Mouse (Mus musculus) forebrain, postnatal 0 days (tissue): ENCODE results near the gene Hoxc10. TPM values are rescaled to one million over a fixed set of nuclear protein-coding genes. Genes with fewer than 3 reads are reported as not detected.

Source experiments
- ATAC-seq: fragments of 200-750 bp; cut with Nextera tagmentation; 2 replicates; pipeline ENCODE4 v1.8.0; 2017; ENCODE audit warnings: mild to moderate bottlenecking, moderate library complexity
- DNase-seq: peaks from one replicate; pipeline ENCODE4 v3.0.0-alpha.2; 2015
- H3K27ac ChIP-seq: fragments of 300-500 bp; sonication (generic); 2 replicates; pipeline ENCODE4 v1.5.1; 2014; ENCODE audit warnings: low read depth, mild to moderate bottlenecking, antibody characterized with exemption, low read length, moderate library complexity, mixed read lengths
- H3K27me3 ChIP-seq: fragments of 300-500 bp; sonication (generic); 2 replicates; pipeline ENCODE4 v1.6.1; 2014; ENCODE audit warnings: mild to moderate bottlenecking, low read length, mixed read lengths; ENCODE audit not compliant: insufficient read depth
- H3K36me3 ChIP-seq: fragments of 300-500 bp; sonication (generic); 2 replicates; pipeline ENCODE4 v1.6.1; 2014; ENCODE audit warnings: mild to moderate bottlenecking, moderate library complexity; ENCODE audit not compliant: insufficient read depth
- H3K4me1 ChIP-seq: fragments of 300-500 bp; sonication (generic); 2 replicates; pipeline ENCODE4 v1.6.1; 2014; ENCODE audit warnings: antibody characterized with exemption; ENCODE audit not compliant: insufficient read depth
- H3K4me2 ChIP-seq: fragments of 300-500 bp; sonication (generic); 2 replicates; pipeline ENCODE4 v1.6.1; 2014; ENCODE audit warnings: low read depth, mild to moderate bottlenecking, moderate library complexity
- H3K4me3 ChIP-seq: fragments of 300-500 bp; sonication (generic); 2 replicates; pipeline ENCODE4 v1.5.1; 2014; ENCODE audit warnings: low read depth, low read length, mixed read lengths
- H3K9ac ChIP-seq: fragments of 300-500 bp; sonication (generic); 2 replicates; pipeline ENCODE4 v1.6.1; 2014; ENCODE audit warnings: mild to moderate bottlenecking
- H3K9me3 ChIP-seq: fragments of 300-500 bp; sonication (generic); 2 replicates; pipeline ENCODE4 v1.6.1; 2016; ENCODE audit warnings: low read length
- CTCF ChIP-seq: sonication (generic); IDR thresholded peaks from 2 replicates; pipeline ENCODE4 v1.5.1; 2016; ENCODE audit warnings: antibody characterized with exemption, control low read depth, low read depth
- WGBS: fragments of 180-500 bp; shearing (Covaris S2); extraction: QIAGEN DNeasy Blood & Tissue Kit; methylation state at CpG from one replicate; pipeline ENCODE4 v1.1.7; 2014; 5-methylcytosine and 5-hydroxymethylcytosine counted together
- polyA plus RNA-seq: library from polyadenylated mRNA; unstranded; fragments of >200 nt; fragmentation: Nextera tagmentation; extraction: Ambion mirVana; gene quantifications from 2 replicates; pipeline ENCODE4 v1.2.1, GENCODE M21; 2015
- total RNA-seq: library from RNA; depleted of rRNA; stranded (reverse); fragments of >200 nt; gene quantifications from 2 replicates; pipeline ENCODE4 v1.2.3, GENCODE M21; 2014

Gene Hoxc10
- total and polyA plus RNA-seq, 2 experiments from 2014 or later, result not detected

- ATAC-seq (no peak), DNase-seq (no peak)
- Histone ChIP-seq H3K27ac (no peak overlapping the region), H3K4me2 (no peak overlapping the region), H3K9me3 (no peaks in the 10 kb centered on the region), H3K27me3 (peaks cover 95% of the 10 kb centered on the region), H3K36me3 (no peaks in the 10 kb centered on the region), H3K4me3 (no peak overlapping the region), H3K4me1 (no peaks in the 10 kb centered on the region), H3K9ac (no peak overlapping the region)
- under 1% methylated on average over 28 of the region's 28 CpGs for WGBS
- no peak for TF ChIP-seq CTCF
Measured at GRCm38 (mm10) chr15:102955007-102955382, 11.6 kb upstream of the Hoxc10 start.

GRCm38 (mm10) chr15:102955833-102956640, 10.6 kb upstream of the Hoxc10 start:
- no peak for TF ChIP-seq CTCF
- no peak for ATAC-seq
- no peak overlapping the region for H3K4me3 ChIP-seq
- no peak for DNase-seq
- no peaks in the 10 kb centered on the region for H3K36me3 ChIP-seq
- no peak overlapping the region for H3K27ac ChIP-seq
- H3K9ac ChIP-seq, result no peak overlapping the region
- H3K9me3 ChIP-seq, result no peaks in the 10 kb centered on the region
- 1% methylated on average over 40 of the region's 40 CpGs for WGBS
- H3K27me3 ChIP-seq, result peaks cover 95% of the 10 kb centered on the region
- no peak overlapping the region for H3K4me2 ChIP-seq
- H3K4me1 ChIP-seq, result no peaks in the 10 kb centered on the region

- DNase-seq (no peak), ATAC-seq (no peak)
- Histone ChIP-seq H3K9ac (no peak overlapping the region), H3K27ac (no peak overlapping the region), H3K4me1 (no peaks in the 10 kb centered on the region), H3K4me3 (no peak overlapping the region), H3K36me3 (no peaks in the 10 kb centered on the region), H3K4me2 (no peak overlapping the region), H3K9me3 (no peaks in the 10 kb centered on the region), H3K27me3 (peaks cover 95% of the 10 kb centered on the region)
- no peak for TF ChIP-seq CTCF
- WGBS, result under 1% methylated on average over 12 of the region's 12 CpGs
Measured at GRCm38 (mm10) chr15:102956906-102957305, 9.7 kb upstream of the Hoxc10 start.

GRCm38 (mm10) chr15:102959663-102960191, 6.9 kb upstream of the Hoxc10 start:
- WGBS, result under 1% methylated on average over 13 of the region's 13 CpGs
- no peak overlapping the region for H3K9ac ChIP-seq
- no peak overlapping the region for H3K4me3 ChIP-seq
- no peak overlapping the region for H3K4me2 ChIP-seq
- H3K27ac ChIP-seq, result no peak overlapping the region
- no peaks in the 10 kb centered on the region for H3K4me1 ChIP-seq
- TF ChIP-seq CTCF, result no peak
- H3K9me3 ChIP-seq, result no peaks in the 10 kb centered on the region
- DNase-seq (no peak), ATAC-seq (no peak)
- peaks cover 96% of the 10 kb centered on the region for H3K27me3 ChIP-seq
- no peaks in the 10 kb centered on the region for H3K36me3 ChIP-seq

- no peaks in the 10 kb centered on the region for H3K36me3 ChIP-seq
- no peak for ATAC-seq
- H3K27me3 ChIP-seq, result peaks cover 98% of the 10 kb centered on the region
- no peaks in the 10 kb centered on the region for H3K9me3 ChIP-seq
- H3K9ac ChIP-seq, result no peak overlapping the region
- no peak for DNase-seq
- H3K4me2 ChIP-seq, result no peak overlapping the region
- H3K27ac ChIP-seq, result no peak overlapping the region
- no peak overlapping the region for H3K4me3 ChIP-seq
- 5% methylated on average over 6 of the region's 6 CpGs for WGBS
- H3K4me1 ChIP-seq, result no peaks in the 10 kb centered on the region
- TF ChIP-seq CTCF, result no peak
Measured at GRCm38 (mm10) chr15:102961728-102962127, 4.9 kb upstream of the Hoxc10 start.

GRCm38 (mm10) chr15:102962492-102962891, 4.1 kb upstream of the Hoxc10 start:
- Histone ChIP-seq H3K36me3 (no peaks in the 10 kb centered on the region), H3K9ac (no peak overlapping the region), H3K27me3 (peaks cover 98% of the 10 kb centered on the region), H3K4me2 (no peak overlapping the region), H3K4me1 (no peaks in the 10 kb centered on the region), H3K9me3 (no peaks in the 10 kb centered on the region), H3K4me3 (no peak overlapping the region), H3K27ac (no peak overlapping the region)
- peak; percentile 42 for DNase-seq
- under 1% methylated on average over 13 of the region's 13 CpGs for WGBS
- ATAC-seq, result no peak
- TF ChIP-seq CTCF, result no peak

GRCm38 (mm10) chr15:102963259-102963658, 3.3 kb upstream of the Hoxc10 start:
- Histone ChIP-seq H3K4me2 (no peak overlapping the region), H3K4me3 (no peak overlapping the region), H3K4me1 (no peaks in the 10 kb centered on the region), H3K27ac (no peak overlapping the region), H3K9ac (no peak overlapping the region), H3K36me3 (no peaks in the 10 kb centered on the region), H3K27me3 (peaks cover 96% of the 10 kb centered on the region), H3K9me3 (no peaks in the 10 kb centered on the region)
- TF ChIP-seq CTCF, result no peak
- DNase-seq (no peak), ATAC-seq (no peak)
- WGBS, result 1% methylated on average over 8 of the region's 8 CpGs
